Mouse (Mus musculus) cerebellum, postnatal 36 days (tissue): ENCODE measurements around the gene Traf7.

ENCODE experiments used
- DNase-seq, 2 experiments: peaks; one replicate each; pipeline ENCODE4 v3.0.0; 2021 to 2022; ENCODE audit warnings: mixed read lengths in 2 of 2

Traf7 gene

DNA sequence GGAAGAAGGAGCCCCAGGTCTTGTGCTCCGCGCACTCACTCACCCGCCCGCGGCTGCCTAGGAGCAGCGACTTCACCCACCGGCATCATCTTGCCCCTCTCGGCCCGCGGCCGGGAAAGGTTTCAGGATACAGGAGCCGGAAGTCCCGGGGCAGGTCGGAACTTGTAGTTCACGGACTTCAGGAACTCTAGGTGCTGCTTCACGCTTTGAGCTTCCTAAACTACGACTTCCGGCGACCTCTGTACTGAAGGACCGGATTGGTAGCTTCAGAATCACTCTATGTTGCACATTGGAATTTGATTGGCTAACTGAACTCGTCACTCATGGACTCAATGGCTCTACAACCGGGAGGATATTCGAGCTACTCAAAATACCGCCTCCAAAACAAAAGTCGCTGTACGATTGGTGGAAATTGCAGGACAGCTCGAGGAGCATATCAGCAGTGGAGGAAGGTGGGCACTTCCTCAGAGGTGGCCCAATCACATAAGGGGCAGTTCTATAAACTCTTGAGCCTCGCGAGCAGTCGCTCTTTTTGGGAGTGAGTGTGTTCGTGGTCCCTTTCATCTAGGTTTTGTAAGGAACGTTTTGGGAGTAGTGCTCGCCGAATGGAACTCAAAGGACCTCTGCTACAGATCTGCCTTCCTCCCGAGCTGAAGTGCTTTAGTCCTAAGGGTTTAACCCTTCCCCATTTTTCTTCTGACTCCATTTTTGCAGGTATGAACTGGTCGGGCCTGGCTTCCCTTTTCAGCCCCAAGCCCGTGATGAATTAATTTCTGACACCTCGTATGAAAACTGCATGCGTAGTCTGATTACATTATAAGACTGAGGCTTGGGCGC is at the start of gene Traf7:
TSS of gene Traf7 (minus strand) at position 216 of the 837 bp plus-strand sequence.
- DNase-seq = peak; percentile 91 to 92

DNA sequence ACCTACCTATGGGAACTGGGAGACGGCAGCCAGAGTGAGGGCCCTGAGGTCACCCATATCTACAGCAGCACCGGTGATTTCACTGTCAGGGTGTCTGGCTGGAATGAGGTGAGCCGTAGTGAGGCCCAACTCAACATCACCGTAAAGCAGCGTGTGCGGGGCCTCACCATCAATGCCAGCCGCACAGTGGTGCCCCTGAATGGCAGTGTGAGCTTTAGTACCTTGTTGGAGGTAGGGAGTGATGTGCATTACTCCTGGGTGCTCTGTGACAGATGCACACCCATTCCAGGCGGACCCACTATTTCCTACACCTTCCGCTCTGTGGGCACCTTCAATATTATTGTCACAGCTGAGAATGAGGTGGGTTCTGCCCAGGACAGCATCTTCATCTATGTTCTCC is 46.1 kb upstream of the Traf7 start:
- no peak for DNase-seq

- DNase-seq = no peak
Observed at GRCm38 (mm10) chr17:24572651-24573245, 45.0 kb upstream of the Traf7 start.

DNA sequence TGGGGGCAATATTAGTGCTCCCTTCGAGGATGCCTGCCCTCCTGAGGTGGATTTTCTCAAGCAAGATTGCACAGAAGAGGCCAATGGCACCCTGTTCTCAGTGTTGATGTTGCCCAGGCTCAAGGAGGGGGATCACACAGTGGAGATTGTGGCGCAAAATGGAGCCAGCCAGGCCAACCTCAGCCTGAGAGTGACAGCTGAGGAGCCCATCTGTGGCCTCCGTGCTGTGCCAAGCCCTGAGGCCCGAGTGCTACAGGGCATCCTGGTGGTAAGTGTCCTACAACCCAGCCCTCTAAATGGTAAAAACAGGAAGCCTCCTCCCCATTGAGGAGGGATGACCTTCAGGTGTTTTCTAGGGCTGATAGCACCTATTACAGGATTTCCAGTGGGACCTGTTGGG is 42.1 kb upstream of the Traf7 start:
- DNase-seq = peak in 1 of 2 experiments; percentile 44

DNA sequence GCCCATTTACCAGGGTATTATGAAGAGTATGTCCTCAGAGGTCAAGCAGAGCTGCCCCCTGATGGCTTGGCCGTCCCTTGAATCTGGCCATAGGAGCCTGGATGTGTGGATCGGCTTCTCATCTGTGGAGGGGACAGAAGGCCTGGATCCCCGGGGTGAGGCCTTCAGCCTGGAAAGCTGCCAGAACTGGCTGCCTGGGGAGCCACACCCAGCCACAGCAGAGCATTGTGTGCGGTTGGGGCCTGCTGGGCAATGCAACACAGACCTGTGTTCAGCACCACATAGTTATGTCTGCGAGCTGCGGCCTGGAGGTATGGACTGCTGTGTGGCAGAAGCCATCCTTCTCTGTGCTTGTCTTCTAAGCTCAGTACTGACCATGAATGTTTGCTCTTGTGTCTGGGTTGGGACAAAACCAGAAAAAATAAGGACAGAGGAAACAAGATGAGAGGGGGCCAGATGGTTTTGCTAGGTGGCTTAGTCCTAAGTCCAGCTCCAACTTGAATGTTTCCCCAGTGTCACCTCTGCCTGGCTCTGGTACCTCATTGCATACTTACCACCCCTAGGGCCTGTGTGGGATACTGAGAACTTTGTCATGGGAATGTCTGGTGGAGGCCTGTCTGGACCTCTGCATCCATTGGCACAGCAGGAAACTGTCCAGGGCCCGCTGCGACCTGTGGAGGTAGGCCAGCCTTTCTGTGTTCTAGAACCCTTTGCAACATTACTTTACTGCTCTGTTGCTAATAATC is 39.5 kb upstream of the Traf7 start:
- no peak for DNase-seq

GRCm38 (mm10) chr17:24565792-24566191 is 38.1 kb upstream of the Traf7 start:
- no peak for DNase-seq

GRCm38 (mm10) chr17:24565092-24565491 is 37.4 kb upstream of the Traf7 start:
- no peak for DNase-seq

GRCm38 (mm10) chr17:24564422-24564821 is 36.7 kb upstream of the Traf7 start:
- DNase-seq = no peak

GRCm38 (mm10) chr17:24563638-24564037 is 35.9 kb upstream of the Traf7 start:
- DNase-seq = no peak

DNA sequence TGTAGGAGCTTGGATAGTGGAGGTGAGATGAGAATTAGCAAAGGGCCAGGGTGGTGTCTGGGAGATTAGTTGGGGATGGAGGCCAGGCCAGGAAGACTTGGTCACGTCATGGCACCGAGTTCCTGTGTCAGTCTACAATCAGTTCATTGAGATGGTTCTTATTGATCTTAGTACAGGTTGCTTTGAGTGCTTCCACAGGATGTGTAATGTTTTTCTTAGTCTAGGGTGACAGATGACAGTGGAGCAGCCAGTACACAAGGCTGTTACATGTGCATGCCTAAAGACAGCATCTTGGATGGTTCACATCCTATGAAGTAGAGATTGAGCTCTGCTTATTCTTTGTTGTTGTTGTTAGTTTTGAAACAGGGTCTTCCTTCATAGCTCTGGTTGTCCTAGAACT is 33.9 kb upstream of the Traf7 start:
- DNase-seq = no peak

DNA sequence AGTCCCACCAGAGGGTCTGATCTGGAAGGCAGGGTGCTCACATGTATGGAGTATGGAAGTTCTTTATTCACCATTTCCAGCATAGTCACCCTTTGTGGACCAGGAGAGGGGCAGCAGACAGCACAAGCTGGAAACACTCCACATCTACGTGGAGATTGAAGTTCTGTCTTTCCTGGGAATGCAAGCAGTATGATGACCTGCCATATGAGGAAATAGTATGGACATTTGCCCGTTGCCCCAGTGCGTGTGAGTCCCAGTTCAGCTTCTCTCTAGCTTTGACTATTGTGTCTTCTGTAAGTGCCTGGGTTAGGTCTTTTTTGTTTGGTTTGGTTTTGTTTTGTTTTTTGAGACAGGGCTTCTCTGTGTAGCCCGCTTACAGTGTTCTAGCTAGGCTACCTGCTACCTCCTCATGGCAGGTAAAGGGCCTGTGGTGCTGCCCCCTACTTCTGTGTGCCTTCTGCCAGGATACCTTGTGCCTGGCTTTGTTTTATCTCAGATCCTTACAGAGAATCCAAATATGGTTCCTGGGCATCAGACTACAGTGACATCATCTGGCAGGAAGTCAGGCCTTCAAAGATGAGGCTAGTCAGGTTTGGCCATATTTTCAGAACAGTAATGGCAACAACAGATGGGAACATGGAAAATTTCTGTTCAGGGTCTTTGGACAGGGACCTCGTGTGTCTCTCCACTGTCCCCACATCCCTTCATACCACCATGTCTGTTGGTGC is 32.7 kb upstream of the Traf7 start:
- peak; percentile 61 to 75 for DNase-seq

DNA sequence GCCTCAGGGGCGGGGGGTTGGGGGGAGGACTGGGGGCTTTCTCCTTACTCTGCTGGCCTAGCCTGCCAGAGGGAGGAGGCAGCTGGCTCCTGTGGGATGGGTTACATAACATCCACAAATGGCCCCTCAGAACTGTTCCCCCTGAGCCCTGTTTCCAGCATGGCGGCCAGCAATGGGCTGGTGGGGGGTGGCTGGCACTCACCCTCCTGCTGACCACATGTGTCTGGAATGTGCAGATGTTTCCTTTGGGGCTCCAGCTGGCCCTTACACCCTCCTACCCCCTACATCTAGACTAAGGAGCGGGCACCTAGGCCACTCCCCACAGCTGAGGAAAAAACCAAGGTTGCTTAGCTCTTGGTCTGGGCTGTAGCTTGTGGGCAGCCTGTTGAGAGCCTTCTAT is 31.4 kb upstream of the Traf7 start:
- DNase-seq = no peak

GRCm38 (mm10) chr17:24558600-24559099 is 30.9 kb upstream of the Traf7 start:
- no peak for DNase-seq

DNA sequence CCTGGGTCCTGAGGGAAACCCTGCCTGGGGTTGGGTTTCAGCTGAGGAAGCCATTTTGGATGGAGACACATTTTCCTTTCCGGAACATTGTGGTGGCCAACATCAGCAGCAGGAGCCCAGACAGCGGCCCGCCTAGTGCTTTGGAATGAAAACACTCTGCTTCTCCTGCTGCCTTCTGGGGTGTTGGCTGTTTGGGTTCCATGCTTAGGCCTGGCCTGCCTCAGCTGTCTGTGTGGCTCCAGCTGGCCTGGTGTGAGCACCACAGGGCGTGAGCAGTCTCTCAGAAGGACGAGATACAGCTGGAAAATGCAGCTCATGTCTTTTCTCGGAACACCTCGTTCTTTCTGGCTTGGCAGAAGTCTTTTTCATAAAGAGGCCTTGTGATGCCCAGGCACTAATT is 29.4 kb upstream of the Traf7 start:
- no peak for DNase-seq

DNA sequence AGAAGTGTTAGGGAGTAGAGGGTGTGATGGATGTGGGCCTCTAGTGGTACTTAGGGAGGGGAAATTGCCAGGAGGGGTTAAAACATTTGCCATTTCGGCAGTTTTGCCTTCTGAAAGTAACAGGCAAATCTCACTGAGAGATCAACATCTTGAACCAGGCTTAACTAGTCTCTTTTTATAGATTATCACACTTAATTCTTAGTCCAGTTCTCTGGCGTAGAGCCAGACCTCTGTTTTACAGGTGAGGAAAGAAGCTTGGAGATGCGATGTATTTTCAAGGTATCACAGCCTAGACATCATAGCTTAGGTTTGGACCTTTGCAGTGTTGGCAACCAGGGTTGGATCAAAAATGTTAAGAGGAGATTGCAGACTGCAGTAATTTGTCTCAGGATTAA is 23.3 kb upstream of the Traf7 start:
- no peak for DNase-seq

GRCm38 (mm10) chr17:24550416-24551049 is 22.8 kb upstream of the Traf7 start:
- peak; percentile 81 for DNase-seq

DNA sequence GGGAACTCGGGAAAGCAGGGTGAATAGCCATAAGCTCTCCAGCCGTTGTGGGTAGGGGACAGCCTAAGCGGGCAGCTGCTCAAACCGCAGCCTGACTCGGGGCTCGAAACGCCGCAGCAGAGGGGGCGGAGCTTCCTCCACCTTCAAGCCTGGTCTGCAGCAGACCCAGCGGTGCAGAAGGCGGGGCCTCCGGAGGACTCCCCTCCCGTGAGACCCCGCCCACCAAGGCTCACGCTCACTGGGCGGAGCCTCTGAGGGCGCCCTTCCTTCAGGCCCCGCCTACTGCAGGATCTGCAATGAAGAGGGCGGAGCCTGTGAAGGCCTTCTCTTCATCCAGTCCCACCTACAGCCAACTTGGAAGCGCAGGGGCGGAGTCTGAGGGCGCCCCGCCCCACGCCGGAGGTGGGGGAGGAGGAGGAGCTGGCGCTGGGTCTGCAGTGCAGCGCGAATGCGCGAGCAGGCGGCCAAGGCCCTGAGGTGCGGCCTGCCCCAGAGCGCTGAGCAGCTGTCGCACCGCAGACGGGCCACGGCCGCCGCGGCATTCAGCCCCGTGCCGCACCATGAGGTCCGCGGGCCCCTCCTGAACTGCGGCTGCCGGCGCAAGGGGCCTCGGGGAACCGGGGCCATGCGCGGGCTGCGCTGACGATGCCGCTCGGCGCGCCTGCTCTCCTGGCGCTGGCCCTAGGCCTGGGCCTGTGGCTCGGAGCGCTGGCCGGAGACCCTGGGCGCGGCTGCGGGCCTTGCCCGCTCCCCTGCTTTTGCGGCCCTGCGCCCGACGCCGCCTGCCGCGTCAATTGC is 22.1 kb upstream of the Traf7 start, which contains the start of gene Pkd1:
TSS of gene Pkd1 (plus strand) at position 217 of the 798 bp plus-strand sequence.
- DNase-seq = peak; percentile 96 to 98

DNA sequence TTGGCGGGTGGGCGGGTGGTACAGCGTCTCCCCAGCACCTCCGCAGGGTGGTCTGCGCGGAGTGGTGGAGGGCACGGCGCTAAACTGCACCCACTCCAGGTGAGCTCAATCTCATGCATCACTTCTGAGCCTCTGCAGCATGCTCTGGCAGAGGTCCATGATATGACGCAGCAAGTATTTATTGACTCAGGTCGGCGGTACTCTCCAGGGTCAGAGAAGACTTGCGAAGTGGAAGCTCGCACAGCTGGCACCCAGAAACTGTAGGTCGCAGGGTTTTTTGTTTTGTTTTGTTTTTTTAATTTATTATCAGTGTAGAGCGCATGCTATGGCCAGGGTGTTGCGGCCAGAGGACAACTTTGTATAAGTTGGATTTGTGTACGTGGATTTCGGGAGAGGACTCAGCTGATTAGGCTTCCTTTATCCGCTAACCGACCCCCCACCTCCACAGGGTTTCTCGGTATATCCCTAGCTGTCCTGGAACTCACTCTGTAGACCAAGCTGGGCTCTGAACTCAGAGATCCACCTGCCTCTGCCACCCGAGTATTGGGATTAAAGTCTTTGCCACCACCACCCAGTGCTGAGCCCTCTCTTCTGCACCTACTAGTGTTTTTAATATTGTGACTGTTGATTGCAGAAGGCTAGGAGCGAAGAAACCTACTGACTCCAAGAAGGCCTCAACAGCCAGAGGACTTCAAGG is 21.3 kb upstream of the Traf7 start:
- peak; percentile 71 to 77 for DNase-seq

DNA sequence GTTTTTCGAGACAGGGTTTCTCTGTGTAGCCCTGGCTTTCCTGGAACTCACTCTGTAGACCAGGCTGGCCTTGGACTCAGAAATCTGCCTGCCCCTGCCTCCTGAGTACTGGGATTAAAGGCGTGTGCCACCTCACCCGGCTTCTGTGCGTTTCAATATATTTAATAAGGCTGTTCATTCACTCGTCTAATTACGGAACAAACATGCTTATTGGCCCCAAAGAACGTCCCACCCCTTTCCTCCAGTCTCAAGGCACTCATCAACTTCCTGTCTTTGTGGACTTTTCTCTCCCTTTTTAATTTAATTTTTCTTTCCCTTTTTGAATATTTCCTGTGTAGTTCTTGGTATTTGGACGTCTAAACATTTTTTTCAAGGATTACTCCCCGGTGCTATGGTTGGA is 20.7 kb upstream of the Traf7 start:
- DNase-seq = peak in 1 of 2 experiments; percentile 20

DNA sequence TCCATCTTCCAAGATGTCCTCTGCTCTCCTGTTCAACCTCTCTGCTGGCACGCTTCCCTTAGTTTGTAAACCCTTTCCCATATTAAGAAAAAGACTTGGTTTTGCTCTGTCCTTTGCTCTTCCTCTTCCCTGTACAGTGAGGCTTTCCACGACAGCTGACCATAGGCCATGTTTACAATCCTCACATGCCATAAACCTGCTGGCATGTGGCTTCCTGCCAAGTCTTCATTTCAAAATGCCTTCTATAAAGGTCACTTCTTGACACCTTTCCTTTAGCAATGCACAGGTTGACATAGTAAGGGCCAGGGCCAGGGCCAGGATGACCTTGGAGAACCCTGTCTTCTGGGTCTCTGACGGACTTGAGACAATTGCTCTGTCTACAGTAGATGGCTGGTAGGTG is 18.5 kb upstream of the Traf7 start:
- no peak for DNase-seq

- no peak for DNase-seq
Observed at GRCm38 (mm10) chr17:24545247-24545646, 17.5 kb upstream of the Traf7 start.
